In genomic region chr6:127133433-127134245, GRCm38 (mm10) we compare ENCODE assay signal across 12 mouse cellular contexts. TPM values are rescaled to one million over a fixed set of nuclear protein-coding genes. Genes with fewer than 3 reads are reported as not detected.
DNase-seq lines count a peak whose midpoint lies in the region; ATAC-seq lines count a peak whose summit lies in the region.
"Had no signal": no experiment of that assay in that cellular context is flagged by ENCODE, and none has a peak within 500 bp of the region (broad histone marks: within the 10 kb centered on the region; RNA-seq: fewer than 3 reads in every experiment).

No protein-coding gene starts in this region.

- 56% methylated on average over 16 of the region's 16 CpGs for WGBS in neural tube, embryonic 11.5 days
- WGBS in forebrain, embryonic 13.5 days: 14% methylated on average over 16 of the region's 16 CpGs
- WGBS in midbrain, embryonic 10.5 days: 59% methylated on average over 16 of the region's 16 CpGs

- H3K9ac ChIP-seq in neural tube, embryonic 11.5 days (ENCODE audit: low read length): no peak overlapping the region
- H3K9ac ChIP-seq in forebrain, embryonic 13.5 days: no peak overlapping the region; the same call in 1 of the 2 replicates
- H3K9ac ChIP-seq: liver, embryonic 15.5 days had no signal

- H3K4me2 ChIP-seq in neural tube, embryonic 11.5 days (ENCODE audit: low read depth): no peak overlapping the region
- H3K4me2 ChIP-seq in forebrain, embryonic 13.5 days: peak overlapping the region; percentile 48
- H3K4me2 ChIP-seq: liver, embryonic 15.5 days had no signal

- peaks cover 19% of the 10 kb centered on the region for H3K36me3 ChIP-seq in neural tube, embryonic 11.5 days (ENCODE audit: control insufficient read depth, insufficient read depth, low read length)
- peaks cover 78% of the 10 kb centered on the region for H3K36me3 ChIP-seq in forebrain, embryonic 13.5 days (ENCODE audit: poor library complexity, severe bottlenecking)
- peaks cover 100% of the 10 kb centered on the region for H3K36me3 ChIP-seq in midbrain, embryonic 10.5 days
- H3K36me3 ChIP-seq: liver, embryonic 15.5 days had no signal

- no peaks in the 10 kb centered on the region for H3K27me3 ChIP-seq in neural tube, embryonic 11.5 days (ENCODE audit: control insufficient read depth, insufficient read depth, low read length)
- H3K27me3 ChIP-seq in forebrain, embryonic 13.5 days: no peaks in the 10 kb centered on the region
- H3K27me3 ChIP-seq in midbrain, embryonic 10.5 days (ENCODE audit: low read depth, poor library complexity, severe bottlenecking): no peaks in the 10 kb centered on the region
- H3K27me3 ChIP-seq: liver, embryonic 15.5 days had no signal

- H3K9me3 ChIP-seq in neural tube, embryonic 11.5 days (ENCODE audit: control insufficient read depth, low read length): no peaks in the 10 kb centered on the region
- H3K9me3 ChIP-seq in forebrain, embryonic 13.5 days (replicated peaks): no peaks in the 10 kb centered on the region
- no peaks in the 10 kb centered on the region for H3K9me3 ChIP-seq in midbrain, embryonic 10.5 days (replicated peaks)
- H3K9me3 ChIP-seq: liver, embryonic 15.5 days had no signal

- DNase-seq in neural tube, embryonic 11.5 days (ENCODE audit: low spot score): no peak
- no peak for DNase-seq in neural tube, embryonic 10.5 days (ENCODE audit: extremely low spot score, low spot score)
- no peak for DNase-seq in midbrain, embryonic 10.5 days (ENCODE audit: low spot score)
- peak; percentile 71 for DNase-seq in retina, postnatal 1 day
- no peak for DNase-seq in urinary bladder, adult 18-20 months (ENCODE audit: low spot score in 2 of 2)
- no peak for DNase-seq in lung, postnatal 14 days
- DNase-seq: heart, adult 11 months; kidney, postnatal 10 days; thymus, postnatal 14 days had no signal

- peak; percentile 67 for ATAC-seq in neural tube, embryonic 11.5 days (ENCODE audit: insufficient read depth, low FRiP score, low TSS enrichment)
- ATAC-seq in forebrain, embryonic 13.5 days: peak; percentile 92

- H3K27ac ChIP-seq in neural tube, embryonic 11.5 days (ENCODE audit: low read depth, low read length): no peak overlapping the region
- peak overlapping the region; percentile 77 for H3K27ac ChIP-seq in forebrain, embryonic 13.5 days
- H3K27ac ChIP-seq in midbrain, embryonic 10.5 days (replicated peaks): peak overlapping the region; percentile 63
- H3K27ac ChIP-seq: left cerebral cortex, adult 2 months; liver, embryonic 15.5 days had no signal

- no peak overlapping the region for H3K4me3 ChIP-seq in neural tube, embryonic 11.5 days (ENCODE audit: low read depth, low read length)
- H3K4me3 ChIP-seq in forebrain, embryonic 13.5 days: peak overlapping the region; percentile 17; the same call in 1 of the 2 replicates
- no peak overlapping the region for H3K4me3 ChIP-seq in midbrain, embryonic 10.5 days
- H3K4me3 ChIP-seq: left cerebral cortex, adult 2 months; liver, embryonic 15.5 days had no signal

- no peaks in the 10 kb centered on the region for H3K4me1 ChIP-seq in neural tube, embryonic 11.5 days (ENCODE audit: control insufficient read depth, insufficient read depth, low read length)
- H3K4me1 ChIP-seq in forebrain, embryonic 13.5 days: peaks cover 64% of the 10 kb centered on the region
- H3K4me1 ChIP-seq in midbrain, embryonic 10.5 days: peaks cover 48% of the 10 kb centered on the region
- H3K4me1 ChIP-seq: liver, embryonic 15.5 days had no signal

RNA-seq across cellular contexts. Expression of gene Ccnd2, which starts 18.4 kb away (rescaled TPM):
- 934 and 952 TPM in 2 replicates for polyA plus RNA-seq in neural tube, embryonic 11.5 days (2014; fragmentation: Nextera tagmentation; extraction: Ambion mirVana)
- polyA plus RNA-seq in forebrain, embryonic 13.5 days (2015; fragmentation: Nextera tagmentation; extraction: Ambion mirVana): 1,785 and 2,054 TPM in 2 replicates
- 1,714 and 1,799 TPM in 2 replicates for polyA plus RNA-seq in midbrain, embryonic 10.5 days (2016; fragmentation: Nextera tagmentation; extraction: Ambion mirVana)

RNA-seq across cellular contexts. Expression of gene Tigar, which starts 24.3 kb away (rescaled TPM):
- 7.3 and 7.8 TPM in 2 replicates for polyA plus RNA-seq in neural tube, embryonic 11.5 days (2014; fragmentation: Nextera tagmentation; extraction: Ambion mirVana)
- 6.6 and 7.0 TPM in 2 replicates for polyA plus RNA-seq in forebrain, embryonic 13.5 days (2015; fragmentation: Nextera tagmentation; extraction: Ambion mirVana)
- polyA plus RNA-seq in midbrain, embryonic 10.5 days (2016; fragmentation: Nextera tagmentation; extraction: Ambion mirVana): 6.8 and 8.7 TPM in 2 replicates
